Mouse (Mus musculus) heart, embryonic 12.5 days (tissue): Measurements from ENCODE around the gene Vps16. TPM values are rescaled to one million over a fixed set of nuclear protein-coding genes. Genes with fewer than 3 reads are reported as not detected.

Experiments
- ATAC-seq: fragments of 200-750 bp; cut with Nextera tagmentation; 2 replicates; pipeline ENCODE4 v1.8.0; 2017; ENCODE audit warnings: moderate TSS enrichment, moderate library complexity; ENCODE audit not compliant: insufficient number of reproducible peaks, low FRiP score
- H3K27ac ChIP-seq: fragments of 300-500 bp; sonication (generic); 2 replicates; pipeline ENCODE4 v1.5.1; 2016; ENCODE audit warnings: mild to moderate bottlenecking, moderate library complexity; ENCODE audit not compliant: poor library complexity, severe bottlenecking
- H3K27me3 ChIP-seq: fragments of 300-500 bp; sonication (generic); replicated peaks from 2 replicates; pipeline ENCODE4 v1.6.1; 2016; ENCODE audit warnings: mild to moderate bottlenecking, moderate library complexity
- H3K36me3 ChIP-seq: fragments of 300-500 bp; sonication (generic); 2 replicates; pipeline ENCODE4 v1.6.1; 2016; ENCODE audit warnings: mild to moderate bottlenecking, moderate library complexity
- H3K4me1 ChIP-seq: fragments of 300-500 bp; sonication (generic); replicated peaks from 2 replicates; pipeline ENCODE4 v1.6.1; 2016; ENCODE audit warnings: mild to moderate bottlenecking
- H3K4me2 ChIP-seq: fragments of 300-500 bp; sonication (generic); 2 replicates; pipeline ENCODE4 v1.6.1; 2016; ENCODE audit warnings: mild to moderate bottlenecking, moderate library complexity
- H3K4me3 ChIP-seq: fragments of 300-500 bp; sonication (generic); 2 replicates; pipeline ENCODE4 v1.5.1; 2016; ENCODE audit warnings: mild to moderate bottlenecking
- H3K9ac ChIP-seq: fragments of 300-500 bp; sonication (generic); 2 replicates; pipeline ENCODE4 v1.6.1; 2016; ENCODE audit warnings: mild to moderate bottlenecking, moderate library complexity
- H3K9me3 ChIP-seq: fragments of 300-500 bp; sonication (generic); replicated peaks from 2 replicates; pipeline ENCODE4 v1.6.1; 2016; ENCODE audit warnings: mild to moderate bottlenecking, moderate library complexity
- WGBS: fragments of 180-500 bp; shearing (Covaris S2); methylation state at CpG from one replicate; pipeline ENCODE4 v1.1.7; 2016; 5-methylcytosine and 5-hydroxymethylcytosine counted together
- polyA plus RNA-seq: library from polyadenylated mRNA; unstranded; fragments of >200 nt; fragmentation: Nextera tagmentation; extraction: Ambion mirVana; gene quantifications from 2 replicates; pipeline ENCODE4 v1.2.1, GENCODE M21; 2016

Vps16 gene
- polyA plus RNA-seq, 1 experiment from 2014 or later = 63.5 TPM

DNA sequence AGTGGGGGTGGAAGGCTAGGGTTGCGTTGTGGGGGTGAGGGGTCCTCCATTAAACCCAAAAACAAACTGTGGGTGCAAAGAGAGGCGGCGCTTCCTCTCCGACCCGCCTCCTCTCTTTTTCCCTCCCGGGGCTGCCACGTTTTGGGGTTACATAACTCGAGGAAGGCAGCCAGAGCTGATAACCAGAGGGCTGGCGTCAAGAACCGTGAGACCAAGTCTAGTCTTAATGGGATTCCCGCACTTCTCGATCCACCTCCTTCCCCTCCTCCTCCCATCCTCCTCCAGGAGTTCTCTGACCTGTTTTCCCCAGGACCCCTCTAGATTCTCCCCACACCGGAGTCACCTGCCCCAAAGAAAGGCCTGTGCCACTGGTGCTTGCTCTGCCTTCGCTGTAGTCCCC is 26.0 kb upstream of the Vps16 start:
- WGBS = 11% methylated on average over 14 of the region's 14 CpGs
- Histone ChIP-seq H3K27me3 (0 out of 2 replicates have a peak, but pooled peaks cover 8% of the 10 kb centered on the region), H3K4me3 (peak overlapping the region; percentile 72), H3K9ac (peak overlapping the region; percentile 81; the same call in 1 of the 2 replicates), H3K4me1 (0 out of 2 replicates have a peak, but pooled peaks cover 6% of the 10 kb centered on the region), H3K36me3 (peaks cover 20% of the 10 kb centered on the region), H3K4me2 (peak overlapping the region; percentile 96), H3K27ac (no peak overlapping the region), H3K9me3 (no peaks in the 10 kb centered on the region)
- no peak for ATAC-seq

DNA sequence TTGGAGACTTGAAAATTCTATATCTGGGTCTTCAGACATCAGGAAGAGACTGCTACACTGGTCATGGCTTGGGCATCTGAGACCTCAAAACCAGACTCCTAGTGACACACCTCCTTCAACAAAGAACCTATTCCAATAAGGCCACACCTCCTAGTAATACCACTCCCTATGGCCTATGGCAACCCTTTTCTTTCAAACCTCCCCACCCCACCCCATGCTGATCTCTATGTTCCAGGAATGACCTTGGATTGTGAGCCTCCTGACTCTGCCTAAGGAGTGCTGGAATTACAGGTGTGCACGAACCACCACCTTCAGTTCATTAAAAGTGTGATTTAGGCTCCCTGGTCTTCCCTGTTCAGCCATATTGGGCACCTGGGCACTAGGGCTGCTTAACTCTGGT is 24.1 kb upstream of the Vps16 start:
- ATAC-seq = no peak
- H3K27ac ChIP-seq = no peak overlapping the region
- H3K36me3 ChIP-seq = 0 out of 2 replicates have a peak, but pooled peaks cover 4% of the 10 kb centered on the region
- H3K9me3 ChIP-seq = no peaks in the 10 kb centered on the region
- 0 out of 2 replicates have a peak, but pooled peaks cover 6% of the 10 kb centered on the region for H3K4me1 ChIP-seq
- no peak overlapping the region for H3K4me2 ChIP-seq
- H3K4me3 ChIP-seq = no peak overlapping the region
- H3K9ac ChIP-seq = no peak overlapping the region
- WGBS = 82% methylated on average over 1 of the region's 1 CpGs
- 0 out of 2 replicates have a peak, but pooled peaks cover 8% of the 10 kb centered on the region for H3K27me3 ChIP-seq

DNA sequence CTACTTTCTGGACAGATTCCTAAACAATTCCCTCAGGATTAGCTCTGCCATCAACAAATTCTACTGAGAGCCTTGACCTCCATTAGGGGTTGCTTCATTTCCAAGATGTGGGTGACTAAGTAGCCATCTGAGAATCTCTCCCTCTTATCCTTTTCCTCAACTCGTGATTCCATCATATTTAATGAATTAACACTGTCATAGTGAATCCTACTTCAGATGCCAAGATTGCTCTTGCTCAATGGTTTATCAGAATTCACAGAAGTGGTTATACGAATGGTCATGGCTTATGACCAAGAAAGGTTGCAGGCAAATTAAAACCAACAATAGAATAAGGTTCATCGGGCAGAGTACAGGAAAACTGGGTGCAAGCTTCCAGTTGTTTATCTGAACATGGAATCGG is 22.2 kb upstream of the Vps16 start:
- ATAC-seq = no peak
- H3K9me3 ChIP-seq = no peaks in the 10 kb centered on the region
- no peak overlapping the region for H3K4me2 ChIP-seq
- no peaks in the 10 kb centered on the region for H3K36me3 ChIP-seq
- 0 out of 2 replicates have a peak, but pooled peaks cover 6% of the 10 kb centered on the region for H3K4me1 ChIP-seq
- no peak overlapping the region for H3K27ac ChIP-seq
- H3K9ac ChIP-seq = no peak overlapping the region
- H3K27me3 ChIP-seq = 0 out of 2 replicates have a peak, but pooled peaks cover 16% of the 10 kb centered on the region
- WGBS = 70% methylated on average over 4 of the region's 4 CpGs
- H3K4me3 ChIP-seq = no peak overlapping the region

DNA sequence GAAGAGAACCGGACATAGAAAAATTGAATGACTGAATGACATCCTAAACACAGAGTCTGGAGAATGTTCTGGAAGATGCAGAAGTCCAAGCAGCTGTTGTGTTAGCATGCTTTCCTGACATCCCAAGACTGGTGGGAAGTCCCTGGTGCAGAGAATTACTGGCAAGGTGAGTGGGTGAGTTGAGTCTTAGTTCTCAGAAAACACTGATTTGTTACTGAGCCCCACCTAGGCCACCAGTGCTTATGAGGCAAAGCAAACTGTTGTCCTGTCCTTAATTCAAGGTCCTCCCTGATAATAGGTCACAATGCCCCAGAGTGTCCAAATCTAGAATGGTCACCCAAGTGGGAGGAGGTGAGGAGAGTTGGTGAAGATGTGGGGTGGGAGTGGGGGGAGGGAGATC is 19.2 kb upstream of the Vps16 start, which contains the start of the genes Gm28372 and 1700020A23Rik:
TSS of gene Gm28372 (plus strand) at position 301 of the 400 bp plus-strand sequence.
TSS of gene 1700020A23Rik (plus strand) at position 321 of the 400 bp plus-strand sequence.
- ATAC-seq = no peak
- no peaks in the 10 kb centered on the region for H3K36me3 ChIP-seq
- H3K27me3 ChIP-seq = 0 out of 2 replicates have a peak, but pooled peaks cover 8% of the 10 kb centered on the region
- no peak within 1 kb of the TSS for H3K4me3 ChIP-seq
- H3K9ac ChIP-seq = no peak within 1 kb of the TSS
- no peak within 1 kb of the TSS for H3K4me2 ChIP-seq
- no peak within 1 kb of the TSS for H3K27ac ChIP-seq
- H3K4me1 ChIP-seq = no peaks in the 10 kb centered on the region
- WGBS = 87% methylated on average over 1 of the region's 1 CpGs
- H3K9me3 ChIP-seq = no peaks in the 10 kb centered on the region

DNA sequence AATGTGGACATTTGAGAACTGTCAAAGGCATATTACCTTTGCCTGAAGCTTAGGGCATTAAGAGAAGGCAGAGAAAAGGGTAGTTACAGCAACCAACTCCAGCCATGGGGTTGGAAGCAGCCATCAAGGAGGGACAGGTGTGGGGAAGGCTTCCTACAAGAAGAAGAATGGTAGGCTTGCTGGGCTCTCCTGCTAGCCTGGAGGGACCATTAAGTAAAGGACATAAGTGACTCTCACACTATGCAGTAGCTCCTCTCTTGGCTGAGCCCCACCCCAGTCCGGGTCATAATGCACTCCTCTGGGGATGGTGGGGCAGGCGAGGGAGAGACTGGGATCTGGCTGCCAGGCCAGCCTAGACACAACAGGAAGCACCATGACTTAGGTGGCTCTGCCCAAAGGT is 18.0 kb upstream of the Vps16 start, which contains the start of gene Tmem239:
TSS of gene Tmem239 (plus strand) at position 301 of the 400 bp plus-strand sequence.
- Histone ChIP-seq H3K9me3 (no peaks in the 10 kb centered on the region), H3K4me1 (no peaks in the 10 kb centered on the region), H3K36me3 (no peaks in the 10 kb centered on the region), H3K4me3 (no peak within 1 kb of the TSS), H3K27me3 (0 out of 2 replicates have a peak, but pooled peaks cover 8% of the 10 kb centered on the region), H3K9ac (no peak within 1 kb of the TSS), H3K27ac (no peak within 1 kb of the TSS), H3K4me2 (no peak within 1 kb of the TSS)
- 76% methylated on average over 2 of the region's 2 CpGs for WGBS
- 0 out of 2 replicates have a peak, but pooled peaks have one; percentile 18 for ATAC-seq

DNA sequence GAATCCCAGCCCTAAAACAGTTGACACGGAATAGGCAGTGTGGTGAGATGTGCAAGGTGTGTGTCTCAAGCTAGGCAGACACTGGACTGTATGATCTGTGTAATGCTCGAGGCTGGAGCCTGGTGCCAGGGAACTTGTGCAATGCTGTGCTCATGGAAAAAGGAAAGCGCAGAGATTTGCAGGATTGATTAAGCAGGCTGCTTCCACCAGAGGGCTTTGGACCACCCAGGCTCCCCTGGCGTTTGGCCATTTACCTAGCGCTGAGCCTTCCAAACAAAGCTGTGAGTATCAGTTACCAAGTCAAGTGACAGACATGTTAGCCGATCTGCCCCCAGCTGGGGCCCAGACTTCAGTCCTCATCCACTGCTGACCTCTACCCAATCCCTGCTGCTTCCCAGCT is 15.9 kb upstream of the Vps16 start:
- 0 out of 2 replicates have a peak, but pooled peaks cover 8% of the 10 kb centered on the region for H3K27me3 ChIP-seq
- 16% methylated on average over 6 of the region's 6 CpGs for WGBS
- H3K9me3 ChIP-seq = no peaks in the 10 kb centered on the region
- H3K4me3 ChIP-seq = no peak overlapping the region
- no peak overlapping the region for H3K4me2 ChIP-seq
- H3K4me1 ChIP-seq = peaks cover 3% of the 10 kb centered on the region; the same call in 1 of the 2 replicates
- no peak overlapping the region for H3K27ac ChIP-seq
- H3K9ac ChIP-seq = no peak overlapping the region
- no peaks in the 10 kb centered on the region for H3K36me3 ChIP-seq
- no peak for ATAC-seq

DNA sequence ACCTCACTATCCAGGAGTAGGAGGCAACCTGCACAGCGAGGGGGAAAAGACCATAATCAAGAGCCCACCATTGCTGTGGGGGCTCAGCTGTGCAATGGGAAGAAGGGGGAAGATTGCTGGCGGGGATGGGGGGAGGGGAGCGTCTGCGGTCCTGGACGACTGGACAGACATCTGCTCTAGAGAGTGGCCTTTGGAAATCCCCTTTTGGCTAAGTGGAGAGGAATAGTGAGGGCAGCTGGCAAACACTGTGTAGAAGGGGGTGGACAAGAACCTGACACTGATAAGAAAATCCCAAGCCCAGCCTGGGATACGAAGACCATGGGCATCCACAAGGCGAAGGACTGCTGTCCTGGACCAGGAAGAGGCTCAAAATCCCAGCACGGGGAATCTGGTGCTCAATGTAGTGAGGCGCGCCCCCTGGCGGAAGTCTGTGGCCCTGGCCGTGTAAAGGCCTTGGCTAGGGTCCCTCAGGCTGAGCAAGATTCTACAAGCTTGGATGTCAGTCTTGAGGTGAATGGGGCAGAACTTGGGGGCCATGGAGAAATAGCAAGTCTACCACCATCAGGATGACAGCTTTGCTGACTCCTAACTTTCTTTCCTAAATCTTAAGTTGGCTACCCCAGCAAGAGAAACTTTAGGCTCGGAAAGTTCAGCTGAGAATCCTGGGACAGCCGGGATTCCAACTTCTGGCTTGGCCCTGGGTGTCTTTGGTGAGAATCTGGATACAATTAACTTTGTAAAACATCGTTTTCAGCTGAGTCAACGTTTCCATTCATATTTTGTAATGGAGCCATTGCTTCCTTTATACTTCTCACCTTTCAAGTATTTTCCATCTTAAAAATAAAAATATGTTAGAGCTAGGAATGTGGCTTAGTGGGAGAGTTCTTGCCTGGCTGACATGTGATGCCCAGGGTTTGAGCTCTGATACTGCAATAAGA is 12.3 kb upstream of the Vps16 start:
- Histone ChIP-seq H3K27me3 (0 out of 2 replicates have a peak, but pooled peaks cover under 1% of the 10 kb centered on the region), H3K9me3 (no peaks in the 10 kb centered on the region), H3K27ac (no peak overlapping the region), H3K4me3 (no peak overlapping the region), H3K4me1 (peaks cover 3% of the 10 kb centered on the region; the same call in 1 of the 2 replicates), H3K4me2 (no peak overlapping the region), H3K36me3 (no peaks in the 10 kb centered on the region), H3K9ac (no peak overlapping the region)
- WGBS = 34% methylated on average over 16 of the region's 16 CpGs
- no peak for ATAC-seq

DNA sequence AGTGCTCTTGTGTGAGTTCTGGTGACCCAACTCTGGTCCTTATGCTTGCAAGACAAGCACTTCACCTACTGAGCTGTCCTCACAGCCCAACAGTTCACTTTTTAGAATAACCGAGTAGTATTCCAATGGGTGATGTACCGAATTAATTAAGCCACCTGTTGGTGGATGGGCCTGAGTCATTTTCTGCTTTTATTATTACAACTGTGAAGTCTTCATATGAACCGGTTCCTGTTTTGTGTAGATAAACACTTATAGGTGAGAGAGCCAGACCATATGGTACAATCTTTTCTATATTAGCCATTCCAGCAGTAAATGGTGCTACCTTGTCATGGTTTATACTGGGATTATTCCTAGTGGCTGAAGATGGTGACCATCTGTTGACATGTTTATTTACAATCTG is 11.4 kb upstream of the Vps16 start:
- Histone ChIP-seq H3K4me1 (peaks cover 3% of the 10 kb centered on the region; the same call in 1 of the 2 replicates), H3K4me3 (no peak overlapping the region), H3K4me2 (no peak overlapping the region), H3K9ac (no peak overlapping the region), H3K36me3 (no peaks in the 10 kb centered on the region), H3K9me3 (no peaks in the 10 kb centered on the region), H3K27ac (no peak overlapping the region), H3K27me3 (no peaks in the 10 kb centered on the region)
- 74% methylated on average over 3 of the region's 3 CpGs for WGBS
- no peak for ATAC-seq

DNA sequence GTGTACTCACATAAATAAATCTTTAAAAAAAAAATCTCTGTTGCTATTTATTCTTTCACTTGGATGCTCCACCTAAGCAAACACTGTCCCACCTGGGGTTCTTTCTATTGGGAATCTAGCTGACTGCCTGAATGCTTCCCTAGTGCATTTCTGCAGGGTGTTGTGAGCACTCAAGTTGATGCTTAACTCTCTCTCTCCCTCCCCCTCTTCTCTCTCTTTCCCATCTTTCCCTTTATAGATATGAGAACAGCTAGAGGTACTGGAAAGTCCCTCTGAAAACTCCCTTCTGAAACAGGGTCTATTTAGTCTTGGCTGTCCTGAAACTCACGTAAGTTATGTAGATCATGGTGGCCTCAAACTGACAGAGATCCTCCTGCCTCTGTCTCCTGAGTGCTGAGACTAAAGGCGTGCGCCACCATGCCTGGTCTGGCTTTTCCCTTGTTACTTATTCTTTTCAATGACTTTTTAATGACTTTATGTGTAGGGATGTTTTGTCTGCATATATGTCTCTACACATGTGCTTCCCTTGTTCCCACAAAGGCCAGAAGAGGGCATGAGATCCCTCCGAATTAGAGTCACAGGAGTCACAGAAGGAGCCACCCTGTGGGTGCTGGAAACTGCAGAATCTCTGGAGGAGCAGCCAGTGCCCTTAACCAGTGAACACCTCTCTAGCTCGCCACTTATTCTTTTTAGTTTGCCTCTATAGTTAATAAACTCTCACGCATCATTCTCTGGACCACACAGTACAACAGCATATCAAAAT is 9.9 kb upstream of the Vps16 start:
- WGBS = 72% methylated on average over 6 of the region's 6 CpGs
- Histone ChIP-seq H3K9ac (no peak overlapping the region), H3K27ac (no peak overlapping the region), H3K4me2 (no peak overlapping the region), H3K27me3 (no peaks in the 10 kb centered on the region), H3K4me3 (no peak overlapping the region), H3K4me1 (peaks cover 3% of the 10 kb centered on the region; the same call in 1 of the 2 replicates), H3K36me3 (peaks cover 9% of the 10 kb centered on the region), H3K9me3 (no peaks in the 10 kb centered on the region)
- ATAC-seq = no peak

DNA sequence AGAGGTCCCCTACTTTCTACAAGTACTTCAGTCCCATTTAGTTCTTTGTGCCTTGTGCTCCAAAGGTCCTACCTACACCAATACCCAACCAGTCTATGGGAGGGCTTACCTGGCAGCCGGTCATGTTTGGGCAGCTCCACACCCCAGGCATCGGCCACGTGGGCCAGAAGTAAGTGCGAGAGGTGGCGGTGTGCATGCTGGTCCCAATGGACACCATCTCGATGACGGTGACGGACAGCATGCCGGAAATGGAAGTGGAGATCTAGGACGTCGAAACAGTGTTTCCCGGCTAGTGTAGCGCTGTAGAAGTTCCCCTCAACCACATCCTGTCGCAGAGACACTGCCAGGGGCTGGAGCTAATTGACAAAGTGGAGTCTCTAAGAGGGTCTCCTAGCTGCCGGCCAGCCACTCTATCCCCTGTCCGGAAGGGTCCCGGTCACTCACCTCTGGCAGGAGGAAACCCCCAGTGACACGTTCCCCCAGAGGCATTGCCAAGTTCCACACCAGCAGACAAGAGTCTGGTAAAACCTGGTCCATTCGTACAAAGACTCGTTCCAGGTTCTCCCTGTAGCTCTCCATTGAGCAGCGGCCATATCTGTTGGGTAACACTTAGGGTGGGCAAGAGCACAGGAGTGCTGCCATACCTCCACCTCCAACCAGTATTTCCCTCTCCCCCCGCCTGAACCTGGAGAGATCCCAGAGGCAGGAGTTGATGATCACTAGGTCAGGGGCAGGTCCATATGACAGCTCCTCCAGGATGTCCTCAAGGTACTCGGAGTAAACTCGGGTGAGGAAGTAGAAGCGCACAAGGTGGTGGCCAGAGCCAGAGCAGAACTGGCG is 2.1 kb upstream of the Vps16 start:
- Histone ChIP-seq H3K9me3 (no peaks in the 10 kb centered on the region), H3K36me3 (peaks cover 26% of the 10 kb centered on the region), H3K4me3 (no peak overlapping the region), H3K9ac (no peak overlapping the region), H3K27me3 (no peaks in the 10 kb centered on the region), H3K27ac (no peak overlapping the region), H3K4me1 (peaks cover 13% of the 10 kb centered on the region), H3K4me2 (no peak overlapping the region)
- WGBS = 95% methylated on average over 26 of the region's 26 CpGs
- ATAC-seq = no peak
